Mouse (Mus musculus): ENCODE measurements around the gene Atg4b. TPM values are rescaled to one million over a fixed set of nuclear protein-coding genes. Genes with fewer than 3 reads are reported as not detected.

Gene Atg4b
- 39.2 and 42.1 TPM in 2 replicates for polyA plus RNA-seq (2012; rRNA removed)

GRCm38 (mm10) chr1:93751290-93751689 is at the start of gene Atg4b:
Atg4b (plus strand) TSS chr1:93751500.

GRCm38 (mm10) chr1:93754573-93755290 is 3.4 kb downstream of the Atg4b start, which contains the start of gene Thap4:
Thap4 (minus strand) TSS chr1:93754864.

GRCm38 (mm10) chr1:93801741-93802238 is 50.5 kb downstream of the Atg4b start, which contains the start of gene Dtymk:
Dtymk (minus strand) TSS chr1:93801934.

GRCm38 (mm10) chr1:93803556-93804507 is 52.5 kb downstream of the Atg4b start, which contains the start of gene Ing5:
Ing5 (plus strand) TSS chr1:93803965.

GRCm38 (mm10) chr1:93824609-93825008 is 73.3 kb downstream of the Atg4b start, which contains the start of gene D2hgdh:
D2hgdh (plus strand) TSS chr1:93824909.

Other genes with a start within 250 kb of the Atg4b start
- 12.6 and 15.8 TPM in 2 replicates for gene Farp2, start 239.4 kb upstream of the Atg4b start, polyA plus RNA-seq (2012; rRNA removed)
- gene Stk25, start 92.8 kb upstream of the Atg4b start, polyA plus RNA-seq (2012; rRNA removed): 232 and 264 TPM in 2 replicates
- gene Bok, start 65.8 kb upstream of the Atg4b start, polyA plus RNA-seq (2012; rRNA removed): 73.8 and 104 TPM in 2 replicates
- 103 and 108 TPM in 2 replicates for gene Thap4, start 3.4 kb downstream of the Atg4b start, polyA plus RNA-seq (2012; rRNA removed)
- 31.6 and 32.0 TPM in 2 replicates for gene Dtymk, start 50.4 kb downstream of the Atg4b start, polyA plus RNA-seq (2012; rRNA removed)
- gene Ing5, start 52.5 kb downstream of the Atg4b start, polyA plus RNA-seq (2012; rRNA removed): 4.3 and 5.0 TPM in 2 replicates
- 18.3 TPM in 2 replicates for gene D2hgdh, start 73.4 kb downstream of the Atg4b start, polyA plus RNA-seq (2012; rRNA removed)
- 8.2 and 25.4 TPM in 2 replicates for gene Gal3st2, start 109.8 kb downstream of the Atg4b start, polyA plus RNA-seq (2012; rRNA removed)
- 41.2 and 58.3 TPM in 2 replicates for gene Gal3st2b, start 166.8 kb downstream of the Atg4b start, polyA plus RNA-seq (2012; rRNA removed)
- 1.5 and 2.4 TPM in 2 replicates for gene Gal3st2c, start 239.0 kb downstream of the Atg4b start, polyA plus RNA-seq (2012; rRNA removed)